Mouse (Mus musculus) T-helper 1 cell (primary cell): Measurements from ENCODE around the gene Tmprss4.

Experiments
- in situ Hi-C: fragments of 300-600 bp; cut with MboI, MseI; formaldehyde crosslinking; loops from one replicate; pipeline ENCODE4 v1.15.1; 2025; ENCODE audit warnings: high pct_unique_total_duplicates

Gene Tmprss4

DNA sequence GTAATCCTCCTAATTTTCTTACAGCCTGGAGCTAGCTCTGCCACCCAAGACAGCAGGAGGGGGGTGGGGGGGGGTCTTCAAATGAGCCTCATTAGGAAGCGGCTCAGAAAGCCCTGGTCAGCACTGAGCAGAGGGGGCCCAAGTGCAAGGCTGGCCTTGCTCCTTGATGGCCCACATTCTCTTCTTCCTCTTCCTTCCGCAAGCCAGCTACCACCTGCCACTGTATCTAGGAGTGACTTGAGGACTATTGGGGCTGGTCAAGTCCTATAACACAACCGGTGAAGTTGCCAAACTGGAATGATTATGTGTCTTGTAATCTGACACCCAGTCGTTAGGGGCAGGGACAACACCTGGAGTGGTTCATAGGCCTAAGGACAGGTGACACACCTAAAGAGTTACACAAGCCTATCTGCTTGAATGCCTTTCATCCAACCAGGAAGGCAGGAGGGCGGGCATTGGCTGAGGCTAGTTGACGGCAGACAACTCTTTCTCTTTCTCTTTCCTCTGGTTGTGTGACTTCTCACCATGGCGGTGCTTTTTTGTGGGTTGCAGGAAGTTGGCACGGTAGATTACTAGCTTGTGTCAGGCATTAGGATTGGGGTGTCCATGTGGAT, at the start of gene Tmprss4:
TSS of gene Tmprss4 (minus strand) at position 296 of the 614 bp plus-strand sequence.
- in situ Hi-C loops: no loop called here

- in situ Hi-C loops: no loop called here
These were observed 48.5 kb upstream of the Tmprss4 start for GRCm38 (mm10) chr9:45252395-45252794.

GRCm38 (mm10) chr9:45251990-45252389, 48.1 kb upstream of the Tmprss4 start:
- in situ Hi-C loops: no loop called here

DNA sequence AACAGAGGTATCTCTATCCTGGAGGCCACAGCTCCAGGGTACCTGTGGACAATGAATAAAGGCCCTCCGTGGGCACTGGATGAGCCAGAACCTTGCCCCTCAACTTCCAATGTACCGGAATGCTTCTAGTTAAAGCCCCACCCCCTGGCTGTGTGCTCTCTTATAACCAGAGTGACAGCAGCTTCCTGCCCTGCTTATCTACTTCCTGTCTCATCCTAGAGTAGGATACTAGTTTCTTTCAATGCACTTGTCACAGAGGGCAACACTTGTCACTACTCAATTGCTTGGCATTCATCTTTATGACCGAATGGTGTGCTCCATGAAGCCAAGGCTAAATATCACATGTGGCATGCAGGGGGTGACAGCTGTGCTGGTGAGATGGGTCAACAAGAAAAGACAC, 47.4 kb upstream of the Tmprss4 start:
- in situ Hi-C loops: no loop called here

GRCm38 (mm10) chr9:45250306-45250705, 46.4 kb upstream of the Tmprss4 start:
- in situ Hi-C loops: no loop called here

DNA sequence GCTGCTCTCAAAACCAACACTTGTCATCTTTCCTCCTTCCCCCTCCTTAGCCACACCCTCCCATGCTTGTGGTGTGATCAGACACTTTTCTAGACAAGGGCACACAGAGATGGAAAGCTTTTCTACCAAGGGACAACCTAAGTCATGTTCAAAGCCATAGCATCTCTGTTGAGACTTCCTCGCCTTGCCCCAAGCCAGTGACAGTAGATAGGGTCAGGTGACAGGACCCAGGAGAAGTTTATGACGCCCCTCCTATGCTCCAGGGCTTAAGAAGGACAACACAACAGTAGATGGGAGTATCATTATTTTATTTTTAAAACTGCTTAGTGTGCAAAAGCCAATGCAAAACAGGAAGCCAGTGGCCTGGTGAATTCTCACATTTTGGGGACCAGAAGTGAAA, 43.6 kb upstream of the Tmprss4 start:
- in situ Hi-C loops: no loop called here

DNA sequence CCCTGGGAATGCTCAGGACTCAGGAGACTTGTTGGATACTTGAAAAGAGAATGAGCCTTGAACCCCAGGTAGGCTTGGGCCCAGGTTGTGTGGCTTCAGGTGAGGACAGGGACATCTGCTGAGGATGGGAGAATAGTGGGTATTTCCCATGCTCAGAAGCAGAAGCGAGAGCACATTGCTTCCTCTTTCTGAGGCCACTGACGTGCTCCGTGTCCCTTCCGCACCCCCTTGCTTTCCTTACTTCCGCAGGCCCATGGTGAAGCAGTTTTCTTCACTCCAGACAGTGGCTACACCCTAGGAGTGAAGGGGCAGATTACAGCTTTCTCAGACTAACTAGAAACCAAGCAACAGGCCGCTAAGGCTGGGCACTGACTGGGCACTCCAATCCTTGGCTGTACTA, 42.2 kb upstream of the Tmprss4 start:
- in situ Hi-C loops: no loop called here

GRCm38 (mm10) chr9:45245432-45245831, 41.5 kb upstream of the Tmprss4 start:
- in situ Hi-C loops: no loop called here

DNA sequence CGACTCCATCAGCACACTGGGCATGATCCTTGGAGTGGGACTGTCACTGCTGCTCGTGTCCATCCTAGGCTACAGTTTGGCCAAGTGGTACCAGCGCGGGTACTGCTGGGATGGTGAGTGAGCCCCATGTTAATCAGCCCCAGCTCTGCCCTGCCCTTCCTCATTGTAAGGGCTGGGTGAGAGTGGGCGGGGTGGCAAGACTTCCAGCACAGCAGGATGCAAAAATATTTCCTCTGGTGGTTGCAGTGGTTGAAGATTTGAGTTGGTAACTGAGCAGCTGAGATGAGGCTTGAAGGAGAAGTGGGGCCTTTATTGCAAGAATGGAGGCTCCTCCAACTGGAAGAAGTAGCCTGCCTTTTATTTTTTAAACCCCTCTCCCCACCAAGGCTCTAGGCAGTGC, 37.5 kb upstream of the Tmprss4 start:
- in situ Hi-C loops: no loop called here

DNA sequence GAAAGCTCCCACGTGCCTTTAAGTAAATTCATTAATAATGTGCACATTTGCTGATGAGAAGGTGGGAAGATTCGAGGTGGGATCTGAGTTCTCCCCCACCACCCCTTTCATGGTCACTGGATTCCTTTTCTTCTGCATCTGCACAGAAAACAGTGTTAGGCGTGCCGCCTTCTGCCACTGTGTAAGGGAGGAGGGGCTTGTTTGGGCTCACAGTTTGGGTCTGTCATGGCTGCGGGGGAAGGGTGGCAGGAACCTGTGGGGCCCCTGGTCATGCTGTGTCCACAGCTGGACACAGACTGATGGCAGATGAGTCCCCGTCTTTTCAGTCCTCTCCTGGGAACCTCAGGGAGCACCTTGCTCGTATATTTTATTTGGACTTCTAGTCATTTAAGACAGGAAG, 32.9 kb upstream of the Tmprss4 start:
- in situ Hi-C loops: no loop called here

- in situ Hi-C loops: no loop called here
These were observed 31.9 kb upstream of the Tmprss4 start for GRCm38 (mm10) chr9:45235668-45236227.

DNA sequence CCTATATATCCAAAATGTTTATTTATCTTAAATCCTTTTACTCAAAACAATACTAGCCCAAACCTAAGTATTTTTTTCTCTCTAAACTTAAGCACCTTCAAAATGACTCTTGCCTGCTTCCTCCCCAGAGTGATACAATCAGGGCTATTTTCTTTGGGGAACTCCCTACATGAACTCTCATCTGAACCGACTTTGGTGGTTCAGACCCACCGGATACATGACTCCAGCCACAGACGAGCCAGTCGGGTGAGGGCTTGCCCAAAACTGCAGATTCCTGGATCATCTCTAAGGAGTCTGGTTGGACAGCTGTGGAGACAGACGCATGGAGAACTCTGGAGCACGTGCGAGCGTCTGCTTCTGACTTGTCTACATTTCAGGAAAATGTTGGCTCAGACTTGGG, 25.5 kb upstream of the Tmprss4 start:
- in situ Hi-C loops: no loop called here

DNA sequence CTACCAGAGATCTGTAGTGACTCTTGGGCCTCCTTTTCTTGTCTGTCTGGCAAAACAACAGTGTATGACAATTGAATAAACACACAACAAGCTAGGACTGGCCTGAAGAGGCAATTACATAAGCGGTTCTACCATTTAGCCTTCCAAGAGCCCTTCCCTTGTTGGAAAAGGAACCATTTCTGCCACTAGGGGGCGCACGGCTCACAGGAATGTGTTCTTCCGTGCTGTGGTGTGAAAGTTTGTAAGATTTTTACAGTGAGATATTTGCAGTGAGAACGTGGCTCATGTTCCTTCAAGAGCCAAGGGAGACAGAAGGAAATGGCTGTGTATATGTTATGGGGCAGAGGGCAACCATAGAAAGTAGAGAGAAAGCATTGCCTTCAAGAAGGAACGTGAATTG, 17.7 kb upstream of the Tmprss4 start:
- in situ Hi-C loops: loop anchor here (5.0 kb wide), 2 partner anchors 81 to 171 kb away; no protein-coding TSS in a partner anchor

- in situ Hi-C loops: loop anchor here (5.0 kb wide), 2 partner anchors 83 to 173 kb away; no protein-coding TSS in a partner anchor
These were observed 15.8 kb upstream of the Tmprss4 start for GRCm38 (mm10) chr9:45219644-45220043.

DNA sequence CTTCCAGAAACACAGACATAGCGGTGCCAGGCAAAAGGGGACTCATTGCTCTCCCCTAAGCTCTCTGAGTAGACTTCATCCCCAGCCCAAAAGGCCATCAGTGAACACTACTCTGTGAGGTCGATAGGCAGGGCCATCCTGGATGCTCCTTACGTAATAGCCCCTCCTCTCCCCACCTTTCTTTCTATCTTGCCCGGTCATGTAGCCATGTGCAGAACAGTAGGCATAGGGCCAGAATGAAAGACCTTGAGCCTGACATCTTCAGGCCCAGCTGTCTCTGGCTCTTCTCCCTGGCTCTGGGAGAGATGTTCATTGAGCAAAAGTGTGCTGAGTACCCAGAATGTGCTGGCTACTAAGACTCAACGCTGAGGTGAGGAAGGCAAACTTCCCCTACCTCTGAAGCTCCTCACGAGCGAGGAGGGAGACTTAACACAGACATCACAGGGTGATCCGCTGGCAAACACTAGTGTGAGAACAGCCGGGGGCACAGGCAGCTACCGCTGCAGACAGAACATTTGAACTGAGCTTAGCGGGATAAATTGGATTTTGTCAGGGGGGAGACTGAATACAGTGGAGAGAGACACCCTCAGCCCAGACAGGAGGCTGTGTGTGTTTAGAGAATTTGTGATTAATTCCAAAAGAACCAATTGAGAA, 11.8 kb upstream of the Tmprss4 start:
- in situ Hi-C loops: no loop called here

- in situ Hi-C loops: no loop called here
These were observed 8.1 kb upstream of the Tmprss4 start for GRCm38 (mm10) chr9:45212001-45212400.

DNA sequence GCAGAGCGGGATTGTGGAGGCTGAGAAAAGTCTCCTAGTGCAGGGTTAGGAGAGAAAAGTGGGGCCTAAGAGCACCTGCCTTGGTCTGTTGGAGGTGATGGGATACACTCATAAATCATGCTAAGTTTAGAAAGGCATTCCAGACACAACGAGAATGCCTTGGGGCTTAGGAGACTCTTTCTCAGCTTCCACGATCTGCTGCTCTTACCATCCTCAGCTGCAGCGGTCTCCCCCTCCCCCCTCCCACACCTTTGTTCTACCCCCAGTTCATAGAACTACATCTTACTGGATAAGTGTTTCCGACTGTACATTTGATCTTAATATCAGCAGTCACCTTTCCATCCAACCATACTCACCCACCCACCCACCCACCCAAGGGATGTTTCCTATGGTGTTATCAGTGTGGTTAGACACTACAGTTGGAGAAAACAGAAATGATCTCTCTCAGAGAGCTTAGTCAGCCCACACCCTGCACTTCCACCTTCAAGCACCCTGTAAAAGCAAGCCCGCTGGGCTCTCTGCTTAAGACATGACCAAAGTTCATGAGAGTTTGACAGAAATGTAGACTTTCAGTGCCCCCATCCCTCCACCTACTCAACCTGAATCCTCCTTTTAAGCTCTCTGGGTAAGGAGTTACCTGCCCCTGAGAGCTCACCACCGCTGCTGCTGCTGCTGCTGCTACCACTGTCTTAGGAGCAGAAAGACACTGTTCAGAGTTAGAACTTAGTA, 3.3 kb upstream of the Tmprss4 start:
- in situ Hi-C loops: no loop called here

- in situ Hi-C loops: no loop called here
These were observed 2.2 kb upstream of the Tmprss4 start for GRCm38 (mm10) chr9:45206121-45206520.

GRCm38 (mm10) chr9:45205143-45205542, 1.3 kb upstream of the Tmprss4 start:
- in situ Hi-C loops: no loop called here

GRCm38 (mm10) chr9:45202021-45202798, 1.7 kb downstream of the Tmprss4 start:
- in situ Hi-C loops: no loop called here

- in situ Hi-C loops: no loop called here
These were observed 2.5 kb downstream of the Tmprss4 start for GRCm38 (mm10) chr9:45201319-45201947.
